Mouse (Mus musculus) thymus, postnatal 25 days (tissue): ENCODE data around the gene Il17a.
"Not testable (repeated sequence)": the region's sequence is repeated elsewhere in the genome, so short reads cannot be mapped to it uniquely, and the experiment has no call there.

Source experiments
- DNase-seq: peaks from one replicate; pipeline ENCODE4 v3.0.0; 2022

Il17a gene

GRCm38 (mm10) chr1:20730903-20731302, at the start of gene Il17a:
Gene Il17a, plus strand, starts transcription at chr1:20730905.
- DNase-seq: no peak

DNA sequence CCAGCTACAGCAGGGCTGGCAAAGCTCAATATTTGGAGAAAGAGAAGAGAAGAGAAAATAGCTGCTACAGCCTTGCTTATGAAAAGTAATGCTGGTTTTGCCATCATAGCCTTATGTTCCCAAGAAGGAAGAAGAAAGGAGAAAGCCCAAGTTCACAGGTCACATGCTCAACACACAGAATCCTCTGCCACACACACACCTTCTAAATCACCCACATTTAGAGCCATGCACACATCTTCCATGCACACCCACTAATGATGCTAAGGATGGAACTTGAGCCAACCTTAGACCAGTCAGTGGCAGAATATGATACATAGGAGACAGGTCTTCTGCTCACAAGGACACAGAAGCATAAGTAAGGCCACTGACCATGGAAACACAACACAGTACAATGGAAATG, 47.9 kb upstream of the Il17a start:
- DNase-seq: no peak

DNA sequence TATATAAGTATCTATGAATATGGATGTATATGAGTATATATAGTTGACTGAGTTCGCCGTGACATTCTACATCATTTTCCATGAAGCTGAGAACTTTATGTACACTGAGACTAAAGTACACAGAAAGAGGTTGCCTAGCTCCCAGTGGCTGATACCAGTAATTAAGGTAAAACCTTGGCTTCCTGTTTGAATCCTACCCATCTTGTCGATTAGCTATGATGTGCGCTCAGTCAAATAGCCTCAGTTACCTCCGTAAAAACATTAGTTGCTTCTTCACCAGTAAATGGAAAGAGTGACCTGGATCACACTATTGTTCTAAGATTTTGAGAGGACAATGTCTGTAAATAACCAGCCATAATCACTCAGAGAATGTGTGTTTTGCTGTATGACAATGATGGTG, 47.3 kb upstream of the Il17a start:
- DNase-seq: no peak

GRCm38 (mm10) chr1:20683853-20684252, 46.9 kb upstream of the Il17a start:
- DNase-seq: no peak

DNA sequence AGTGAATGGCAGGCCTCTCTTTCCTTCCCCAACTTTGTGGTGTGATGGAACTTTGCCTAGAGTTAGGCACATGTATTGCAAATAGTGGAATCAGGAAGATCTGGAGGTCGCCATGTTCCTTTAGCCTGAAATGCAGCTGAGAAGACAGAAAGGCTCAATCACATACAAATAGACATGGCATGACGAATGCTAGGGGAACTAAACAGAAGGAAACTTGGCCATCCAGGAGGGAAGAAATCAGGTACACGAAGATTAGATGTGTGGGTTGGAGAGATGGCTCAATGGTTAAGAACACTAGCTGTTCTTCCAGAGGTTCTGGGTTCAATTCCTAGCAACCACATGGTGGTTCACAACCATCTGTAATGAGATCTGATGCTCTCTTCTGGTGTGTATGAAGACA, 46.3 kb upstream of the Il17a start:
- DNase-seq: no peak

DNA sequence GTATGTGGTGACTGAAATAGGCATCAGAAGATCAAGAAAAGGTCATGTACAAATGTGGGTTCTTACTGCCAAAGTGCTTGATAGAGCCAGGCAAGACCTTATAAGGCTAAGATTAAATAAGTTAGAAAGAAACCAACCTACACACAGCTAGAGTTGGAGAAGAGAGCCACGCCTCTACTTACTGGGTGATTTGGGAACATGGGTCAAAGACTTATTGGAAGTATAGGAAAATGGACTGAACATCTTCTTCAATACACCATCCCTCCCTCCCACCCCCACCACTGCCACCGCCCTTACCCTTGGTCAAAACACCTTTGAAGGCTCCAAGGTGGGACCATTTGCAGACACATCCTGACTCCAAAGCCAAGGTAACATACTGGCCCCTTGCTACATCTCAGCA, 45.3 kb upstream of the Il17a start:
- no peak for DNase-seq

- no peak for DNase-seq
These were observed 44.8 kb upstream of the Il17a start for GRCm38 (mm10) chr1:20685907-20686306.

GRCm38 (mm10) chr1:20691336-20691735, 39.4 kb upstream of the Il17a start:
- no peak for DNase-seq

DNA sequence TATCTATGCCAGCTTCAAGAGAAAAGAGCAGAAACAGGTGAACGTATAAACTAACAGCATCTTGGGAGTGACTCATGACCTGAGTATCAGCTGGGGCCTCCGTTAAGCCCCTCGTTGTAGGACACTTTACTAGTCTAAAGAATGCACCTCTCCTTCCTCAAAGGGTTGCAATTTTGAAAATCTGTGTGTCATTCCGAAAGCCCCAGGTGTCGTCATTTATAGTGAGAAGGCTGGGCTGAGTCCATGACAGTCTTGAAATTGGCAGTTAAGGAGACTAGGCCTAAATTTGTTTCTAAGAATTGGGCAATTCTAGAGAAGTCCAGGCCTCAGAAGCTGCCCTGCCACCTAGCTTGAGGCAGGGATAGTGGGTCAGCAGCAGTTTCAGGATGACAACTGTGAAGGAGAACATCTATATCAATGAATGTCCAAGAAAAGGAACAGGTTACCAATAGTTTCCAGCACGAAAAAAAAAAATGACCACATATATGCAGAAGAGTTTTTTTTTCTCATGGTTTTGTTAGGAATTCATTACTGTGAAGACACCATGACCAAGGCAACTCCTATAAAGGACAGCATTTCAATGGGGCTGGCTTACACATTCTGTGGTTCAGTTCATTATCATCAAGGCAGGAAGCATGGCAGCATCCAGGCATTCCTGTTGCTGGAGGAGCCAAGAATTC, 36.9 kb upstream of the Il17a start:
- DNase-seq: no peak

- no peak for DNase-seq
These were observed 30.7 kb upstream of the Il17a start for GRCm38 (mm10) chr1:20700011-20700410.

- no peak for DNase-seq
These were observed 5.9 kb downstream of the Il17a start for GRCm38 (mm10) chr1:20736572-20736971.

GRCm38 (mm10) chr1:20738483-20738882, 7.8 kb downstream of the Il17a start:
- DNase-seq: no peak

GRCm38 (mm10) chr1:20740496-20740998, 9.8 kb downstream of the Il17a start:
- DNase-seq: no peak

DNA sequence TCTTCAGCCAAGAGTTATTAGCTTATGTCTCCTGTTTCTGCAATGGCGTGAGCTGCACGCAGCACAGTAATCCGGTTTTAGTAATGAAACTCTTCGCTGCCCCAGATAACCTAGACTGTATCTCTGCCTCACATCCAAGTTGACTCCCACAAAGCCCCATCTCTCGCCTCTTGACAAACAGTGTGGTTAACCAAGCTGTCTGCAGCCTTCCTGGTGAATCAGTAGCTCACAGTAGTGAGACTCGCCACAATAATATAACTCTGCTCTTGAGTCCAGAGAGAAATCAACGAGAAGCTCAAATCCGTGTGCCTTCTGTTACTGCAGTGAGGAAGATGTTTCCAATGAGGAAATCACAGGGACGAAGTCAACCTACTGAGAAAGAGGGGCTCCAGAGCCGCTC, 23.7 kb downstream of the Il17a start:
- no peak for DNase-seq

DNA sequence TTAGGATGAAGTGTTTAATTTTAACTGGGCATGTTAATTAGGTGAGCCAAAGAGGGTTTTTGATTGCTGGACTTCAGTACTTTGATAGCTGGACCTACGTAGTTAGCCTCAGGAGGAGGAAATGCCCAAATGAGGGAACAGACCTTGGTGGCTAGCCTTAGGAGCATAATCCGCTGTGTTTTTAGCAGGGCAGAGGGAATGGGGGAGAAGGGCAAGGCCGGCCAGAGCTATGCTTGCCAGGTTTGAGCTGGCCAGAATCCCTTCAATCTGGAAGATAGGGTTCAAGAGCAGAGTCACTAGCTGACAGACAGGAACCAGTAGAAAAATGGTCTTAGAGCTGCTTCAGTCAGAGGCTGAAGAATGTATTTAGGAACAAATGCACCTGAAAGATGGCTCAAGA, 26.9 kb downstream of the Il17a start:
- no peak for DNase-seq

DNA sequence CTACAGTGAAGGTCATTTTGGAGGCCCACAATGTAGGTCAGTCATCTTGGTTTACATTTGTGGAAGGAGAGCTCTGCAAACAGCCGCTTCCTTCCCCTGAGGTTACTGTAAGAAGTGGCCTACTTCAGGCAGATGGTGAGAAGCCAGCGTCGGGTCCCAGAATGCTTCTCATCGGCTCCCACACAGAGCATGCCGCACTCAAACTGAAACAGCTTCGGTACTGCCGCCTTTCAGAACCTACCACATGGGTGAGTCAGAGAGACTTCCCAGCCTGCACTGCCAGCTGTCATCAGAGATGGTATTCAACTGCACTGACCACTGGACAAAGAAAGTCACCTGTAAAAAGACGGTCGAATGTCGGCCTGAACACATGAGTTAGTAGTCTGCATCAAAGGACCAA, 29.1 kb downstream of the Il17a start:
- no peak for DNase-seq

GRCm38 (mm10) chr1:20760331-20760730, 29.6 kb downstream of the Il17a start:
- no peak for DNase-seq

DNA sequence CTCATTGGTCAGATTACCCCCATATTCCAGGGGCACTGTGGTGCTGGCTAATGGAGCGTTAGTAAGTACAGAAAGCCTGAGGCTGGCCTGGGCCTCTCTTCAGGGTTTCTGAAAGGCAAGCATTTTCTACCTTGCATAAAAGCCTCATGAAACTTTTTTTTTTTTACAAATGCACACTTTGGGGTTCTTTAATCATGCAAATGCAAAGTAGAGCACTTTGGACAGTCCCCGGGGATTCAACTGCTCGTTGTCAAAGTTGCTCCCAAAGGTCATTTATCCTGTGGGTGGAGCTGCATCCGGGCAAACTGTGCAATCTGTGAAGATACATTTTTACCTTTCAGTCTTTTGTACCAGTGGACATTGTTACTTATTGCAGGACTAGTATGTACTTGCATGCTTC, 30.7 kb downstream of the Il17a start:
- DNase-seq: no peak

- DNase-seq: no peak
These were observed 35.8 kb downstream of the Il17a start for GRCm38 (mm10) chr1:20766526-20766925.

DNA sequence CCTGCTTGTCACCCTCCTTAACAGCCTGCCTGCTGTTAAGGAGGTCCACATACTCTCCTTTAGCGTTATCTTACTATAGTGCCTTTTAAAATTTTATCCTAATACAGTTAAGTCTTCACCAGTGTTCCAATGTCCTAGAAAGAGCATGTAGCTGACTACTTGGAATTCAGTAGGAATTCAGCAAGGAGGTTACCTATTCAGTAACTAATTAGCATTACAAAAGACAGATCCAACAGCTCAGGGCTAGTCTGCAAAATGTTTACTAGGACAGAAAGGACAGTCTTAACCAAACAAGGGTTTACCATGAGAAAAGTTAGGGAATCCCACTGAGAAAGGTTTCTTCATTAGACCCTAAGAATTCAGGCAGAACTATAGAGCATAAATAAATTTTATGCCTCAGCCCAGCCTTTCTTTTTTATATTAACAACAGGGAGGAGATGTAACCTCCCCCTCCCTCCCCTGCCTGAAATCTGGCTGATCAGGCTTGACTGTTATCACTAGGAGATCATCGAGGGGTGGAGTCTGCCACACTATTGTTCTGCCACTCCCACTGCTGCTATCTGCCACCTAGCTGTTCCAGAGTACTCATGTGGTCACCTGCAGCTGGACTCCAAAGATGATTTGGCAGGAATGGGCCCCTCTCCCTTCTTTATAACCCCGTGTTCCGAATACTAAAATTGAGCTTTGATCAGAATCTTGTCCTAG, 43.5 kb downstream of the Il17a start:
- not testable (repeated sequence) for DNase-seq

GRCm38 (mm10) chr1:20778366-20778765, 47.7 kb downstream of the Il17a start:
- no peak for DNase-seq
